Mouse (Mus musculus) embryonic facial prominence, embryonic 10.5 days (tissue): ENCODE data around the gene Ric8a. TPM values are rescaled to one million over a fixed set of nuclear protein-coding genes. Genes with fewer than 3 reads are reported as not detected.

Experiments
- DNase-seq: peaks from one replicate; pipeline ENCODE4 v3.0.0-alpha.2; 2017; ENCODE audit warnings: low spot score
- H3K27ac ChIP-seq: fragments of 300-500 bp; sonication (generic); replicated peaks from 2 replicates; pipeline ENCODE4 v1.5.1; 2016; ENCODE audit warnings: mild to moderate bottlenecking
- H3K27me3 ChIP-seq: fragments of 300-500 bp; sonication (generic); replicated peaks from 2 replicates; pipeline ENCODE4 v1.6.1; 2016; ENCODE audit warnings: low read depth, mild to moderate bottlenecking; ENCODE audit not compliant: poor library complexity, severe bottlenecking
- H3K36me3 ChIP-seq: fragments of 300-500 bp; sonication (generic); replicated peaks from 2 replicates; pipeline ENCODE4 v1.6.1; 2016; ENCODE audit warnings: mild to moderate bottlenecking, moderate library complexity
- H3K4me1 ChIP-seq: fragments of 300-500 bp; sonication (generic); 2 replicates; pipeline ENCODE4 v1.6.1; 2016
- H3K4me3 ChIP-seq: fragments of 300-500 bp; sonication (generic); 2 replicates; pipeline ENCODE4 v1.5.1; 2016; ENCODE audit warnings: mild to moderate bottlenecking, moderate library complexity
- H3K9me3 ChIP-seq: fragments of 300-500 bp; sonication (generic); 2 replicates; pipeline ENCODE4 v1.6.1; 2016; ENCODE audit warnings: mild to moderate bottlenecking
- WGBS: fragments of 180-500 bp; shearing (Covaris S2); methylation state at CpG from one replicate; pipeline ENCODE4 v1.1.7; 2016; 5-methylcytosine and 5-hydroxymethylcytosine counted together
- polyA plus RNA-seq: library from polyadenylated mRNA; unstranded; fragments of >200 nt; fragmentation: Nextera tagmentation; extraction: Ambion mirVana; gene quantifications from 2 replicates; pipeline ENCODE4 v1.2.1, GENCODE M21; 2016

Ric8a gene
- 57.7 and 59.1 TPM in 2 replicates for polyA plus RNA-seq

DNA sequence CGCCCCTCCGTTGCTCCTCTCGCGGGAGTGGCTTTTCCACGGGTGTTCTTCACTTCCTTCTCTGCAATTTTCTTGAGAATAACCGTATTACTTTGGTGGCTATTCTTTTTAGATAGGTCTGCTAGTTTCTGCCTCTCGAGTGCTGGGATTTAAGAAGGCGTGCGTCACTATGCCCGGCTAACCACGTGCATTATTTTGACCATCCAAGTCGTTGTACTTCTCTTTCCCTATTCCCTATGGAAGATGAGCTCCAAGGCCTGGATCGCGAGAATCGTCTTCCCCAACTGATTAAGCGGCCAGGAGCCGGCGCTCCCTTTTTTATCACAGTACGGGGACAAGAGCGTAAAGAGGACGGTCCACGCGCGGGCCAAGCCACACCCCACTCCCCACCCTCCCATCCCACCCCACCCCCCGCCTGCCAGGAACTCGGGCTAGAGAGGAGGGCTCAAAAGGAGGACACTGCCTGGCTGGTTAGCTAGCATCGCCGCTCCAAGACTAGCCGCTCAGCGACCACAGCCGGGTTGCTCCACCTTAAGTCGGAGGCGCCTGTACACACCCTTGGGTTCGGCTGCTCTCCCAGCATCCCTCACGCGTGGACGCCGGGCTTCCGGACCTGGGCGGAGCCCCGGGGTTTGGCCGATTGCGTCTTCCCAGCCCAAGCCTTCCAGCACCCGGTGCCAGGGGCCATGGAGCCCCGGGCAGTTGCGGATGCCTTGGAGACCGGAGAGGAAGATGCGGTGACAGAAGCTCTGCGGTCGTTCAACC lies at the start of gene Ric8a:
Gene Ric8a, plus strand, starts transcription at position 173 of the 765 bp plus-strand sequence.
- DNase-seq, result peak; percentile 86
- under 1% methylated on average over 50 of the region's 50 CpGs for WGBS
- peak within 1 kb of the TSS; percentile 90 for H3K4me3 ChIP-seq
- H3K27me3 ChIP-seq, result no peaks in the 10 kb centered on the region
- peak within 1 kb of the TSS; percentile 84 for H3K27ac ChIP-seq
- peaks cover 67% of the 10 kb centered on the region for H3K36me3 ChIP-seq
- H3K4me1 ChIP-seq, result peaks cover 40% of the 10 kb centered on the region
- no peaks in the 10 kb centered on the region for H3K9me3 ChIP-seq

DNA sequence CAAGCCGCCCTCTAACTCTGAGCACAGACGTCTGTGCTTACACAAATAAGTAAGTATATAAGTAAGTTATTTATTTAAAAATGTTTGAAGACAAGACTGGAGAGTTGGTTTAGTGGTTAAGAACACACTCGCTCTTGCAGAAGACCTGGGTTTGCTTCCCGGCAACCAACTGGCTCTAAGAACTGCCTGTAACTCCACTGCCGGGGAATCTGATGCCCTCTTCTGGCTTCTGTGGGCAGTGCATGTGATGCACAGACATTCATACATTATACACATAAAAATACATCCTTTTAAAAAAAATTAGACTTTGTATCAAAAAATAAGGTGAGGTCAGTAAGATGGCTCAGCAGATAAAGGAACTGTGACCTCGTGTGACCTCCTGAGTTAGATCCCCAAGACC lies 46.3 kb upstream of the Ric8a start:
- no peak for DNase-seq
- Histone ChIP-seq H3K36me3 (peaks cover 30% of the 10 kb centered on the region), H3K9me3 (no peaks in the 10 kb centered on the region), H3K4me1 (no peaks in the 10 kb centered on the region), H3K27me3 (no peaks in the 10 kb centered on the region), H3K4me3 (no peak overlapping the region), H3K27ac (no peak overlapping the region)
- WGBS, result 92% methylated on average over 6 of the region's 6 CpGs

DNA sequence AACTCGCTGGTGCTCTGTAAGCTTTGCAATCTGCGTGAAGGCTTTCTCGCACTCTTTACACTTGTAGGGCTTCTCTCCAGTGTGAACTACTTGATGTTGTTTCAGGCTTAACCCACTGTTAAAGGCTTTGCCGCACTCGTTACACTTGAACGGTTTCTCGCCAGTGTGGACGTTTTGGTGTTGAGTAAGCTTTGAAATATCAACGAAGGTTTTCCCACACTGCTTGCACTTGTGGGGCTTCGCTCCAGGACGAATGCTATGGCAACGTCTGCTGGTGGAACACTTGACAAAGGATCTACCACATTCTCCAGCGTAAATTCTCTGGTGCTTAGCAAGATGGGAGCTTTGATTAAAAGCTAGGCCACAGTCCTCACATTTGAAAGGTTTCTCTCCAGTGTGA lies 45.0 kb upstream of the Ric8a start:
- WGBS, result 93% methylated on average over 13 of the region's 13 CpGs
- no peaks in the 10 kb centered on the region for H3K9me3 ChIP-seq
- peaks cover 30% of the 10 kb centered on the region for H3K36me3 ChIP-seq
- H3K27ac ChIP-seq, result no peak overlapping the region
- DNase-seq, result no peak
- H3K27me3 ChIP-seq, result no peaks in the 10 kb centered on the region
- no peak overlapping the region for H3K4me3 ChIP-seq
- no peaks in the 10 kb centered on the region for H3K4me1 ChIP-seq

DNA sequence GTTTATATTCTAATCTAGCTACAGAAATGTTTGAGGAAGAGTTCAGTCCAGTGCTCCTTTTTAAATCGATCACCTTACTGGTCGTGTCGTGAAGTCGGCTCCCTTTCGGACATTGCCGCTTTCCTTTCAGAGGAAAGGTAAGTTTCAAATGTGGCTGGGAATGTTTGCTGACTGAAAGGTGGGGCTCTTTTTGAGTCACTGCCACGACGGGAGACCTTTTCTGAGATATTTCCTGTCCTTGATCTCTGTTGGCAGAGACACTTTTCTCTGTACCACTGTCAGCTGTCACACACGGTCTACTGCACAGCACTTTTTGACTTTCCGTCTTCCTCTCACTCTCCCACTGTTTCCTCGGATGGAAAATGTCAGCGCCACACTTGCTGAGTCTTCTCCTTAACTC lies 43.9 kb upstream of the Ric8a start:
- no peak overlapping the region for H3K27ac ChIP-seq
- no peaks in the 10 kb centered on the region for H3K27me3 ChIP-seq
- no peak for DNase-seq
- no peaks in the 10 kb centered on the region for H3K9me3 ChIP-seq
- no peak overlapping the region for H3K4me3 ChIP-seq
- H3K4me1 ChIP-seq, result no peaks in the 10 kb centered on the region
- H3K36me3 ChIP-seq, result peaks cover 30% of the 10 kb centered on the region
- 91% methylated on average over 12 of the region's 12 CpGs for WGBS

DNA sequence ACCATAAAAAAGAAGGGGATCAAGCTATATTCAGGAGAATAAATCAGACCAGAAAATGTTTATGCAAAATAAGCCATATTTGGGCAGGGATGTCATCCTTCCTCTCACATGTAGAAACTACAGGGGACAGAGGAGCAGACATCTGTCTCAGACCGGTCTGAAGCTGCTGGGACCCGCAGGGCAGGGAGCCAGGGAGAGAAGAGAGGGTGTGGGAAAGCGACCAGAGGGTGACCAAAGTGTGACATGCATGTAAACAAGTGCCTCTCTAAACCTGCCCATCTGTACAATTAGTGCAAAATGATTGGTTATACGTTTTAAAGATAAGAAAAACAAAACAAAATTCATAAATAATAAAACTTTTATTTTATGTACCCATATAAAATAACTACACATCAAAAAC lies 36.6 kb upstream of the Ric8a start:
- H3K4me3 ChIP-seq, result no peak overlapping the region
- DNase-seq, result no peak
- no peak overlapping the region for H3K27ac ChIP-seq
- H3K36me3 ChIP-seq, result no peaks in the 10 kb centered on the region
- H3K4me1 ChIP-seq, result peaks cover 7% of the 10 kb centered on the region; the same call in 1 of the 2 replicates
- peaks cover 4% of the 10 kb centered on the region for H3K27me3 ChIP-seq
- no peaks in the 10 kb centered on the region for H3K9me3 ChIP-seq
- 82% methylated on average over 4 of the region's 4 CpGs for WGBS

DNA sequence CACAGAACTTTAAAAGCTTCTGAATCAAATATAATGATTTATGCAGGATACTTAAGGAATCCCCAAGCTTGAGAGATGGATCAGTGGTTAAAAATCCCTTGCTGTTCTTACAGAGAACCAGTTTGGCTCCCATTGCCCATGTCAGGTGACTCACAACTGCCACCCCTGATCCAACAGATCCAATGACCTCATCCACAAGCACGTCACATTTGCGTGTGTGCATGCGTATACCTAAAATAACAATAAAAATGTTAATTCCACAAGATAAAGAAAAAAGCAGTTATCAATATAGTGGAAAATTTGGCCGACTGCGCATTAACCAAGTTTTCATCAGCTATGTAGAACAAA lies 35.5 kb upstream of the Ric8a start:
- no peak overlapping the region; the same call in 1 of the 2 replicates for H3K27ac ChIP-seq
- 46% methylated on average over 5 of the region's 5 CpGs for WGBS
- DNase-seq, result no peak
- H3K36me3 ChIP-seq, result no peaks in the 10 kb centered on the region
- no peaks in the 10 kb centered on the region for H3K9me3 ChIP-seq
- H3K4me1 ChIP-seq, result peaks cover 7% of the 10 kb centered on the region; the same call in 1 of the 2 replicates
- peaks cover 4% of the 10 kb centered on the region for H3K27me3 ChIP-seq
- H3K4me3 ChIP-seq, result peak overlapping the region; percentile 70

DNA sequence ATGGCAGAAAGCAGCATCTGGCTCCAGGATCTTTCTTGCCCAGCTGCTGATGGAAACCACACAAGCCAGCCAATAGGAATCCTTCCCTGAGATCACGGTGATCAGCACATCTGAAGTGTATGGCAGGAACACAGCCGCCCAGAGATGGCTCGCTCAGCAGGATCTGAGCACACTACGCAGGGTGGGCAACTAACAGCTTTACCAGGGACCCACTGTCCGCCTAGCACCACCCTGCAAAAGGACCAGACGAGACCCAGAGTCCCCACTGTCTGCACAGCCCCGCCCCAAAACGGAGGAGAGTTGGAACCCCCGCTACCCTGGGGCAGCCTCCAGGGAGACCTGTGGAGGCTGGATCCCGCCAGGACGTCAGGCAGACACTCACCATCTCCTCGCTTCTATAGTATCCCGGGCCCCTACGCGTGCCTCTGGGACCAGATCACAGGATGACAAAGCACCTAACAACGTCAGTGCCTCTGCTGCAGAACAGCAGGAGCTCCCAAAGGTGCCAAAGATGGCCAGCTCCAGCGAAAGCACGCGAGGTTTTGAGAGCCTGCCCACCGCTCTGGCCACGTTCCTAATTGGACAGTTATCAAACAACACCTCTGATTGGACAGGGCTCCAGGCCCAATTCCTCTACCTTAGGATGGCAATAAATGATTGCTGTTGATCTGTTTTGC lies 35.0 kb upstream of the Ric8a start, which contains the start of gene Zfp941:
Gene Zfp941, minus strand, starts transcription at position 526 of the 677 bp plus-strand sequence.
- no peaks in the 10 kb centered on the region for H3K9me3 ChIP-seq
- under 1% methylated on average over 21 of the region's 21 CpGs for WGBS
- peak; percentile 76 for DNase-seq
- H3K27ac ChIP-seq, result peak within 1 kb of the TSS; percentile 71
- H3K36me3 ChIP-seq, result no peaks in the 10 kb centered on the region
- peak within 1 kb of the TSS; percentile 70 for H3K4me3 ChIP-seq
- H3K27me3 ChIP-seq, result peaks cover 4% of the 10 kb centered on the region
- peaks cover 7% of the 10 kb centered on the region; the same call in 1 of the 2 replicates for H3K4me1 ChIP-seq

DNA sequence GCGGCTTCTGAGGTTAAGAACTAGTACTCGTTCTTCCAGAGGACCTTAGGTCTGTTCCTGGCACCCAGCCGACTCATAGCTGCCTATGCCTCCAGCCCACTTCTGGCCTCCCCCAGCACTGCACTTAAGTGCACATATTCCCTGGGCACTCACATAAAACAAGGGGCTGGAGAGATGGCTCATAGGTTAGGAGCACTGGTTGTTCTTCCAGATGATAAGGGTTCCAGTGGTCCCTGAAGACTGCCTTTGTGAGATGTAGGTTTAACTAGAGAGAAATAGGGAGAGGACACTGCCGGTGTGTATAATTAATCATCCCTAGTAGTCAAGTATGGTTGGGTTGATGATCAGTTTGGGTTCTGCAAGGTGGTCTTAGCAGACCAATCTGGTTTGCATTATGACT lies 34.0 kb upstream of the Ric8a start:
- Histone ChIP-seq H3K4me1 (peaks cover 7% of the 10 kb centered on the region; the same call in 1 of the 2 replicates), H3K4me3 (no peak overlapping the region), H3K9me3 (no peaks in the 10 kb centered on the region), H3K36me3 (no peaks in the 10 kb centered on the region), H3K27ac (no peak overlapping the region), H3K27me3 (peaks cover 4% of the 10 kb centered on the region)
- 92% methylated on average over 4 of the region's 4 CpGs for WGBS
- DNase-seq, result no peak

DNA sequence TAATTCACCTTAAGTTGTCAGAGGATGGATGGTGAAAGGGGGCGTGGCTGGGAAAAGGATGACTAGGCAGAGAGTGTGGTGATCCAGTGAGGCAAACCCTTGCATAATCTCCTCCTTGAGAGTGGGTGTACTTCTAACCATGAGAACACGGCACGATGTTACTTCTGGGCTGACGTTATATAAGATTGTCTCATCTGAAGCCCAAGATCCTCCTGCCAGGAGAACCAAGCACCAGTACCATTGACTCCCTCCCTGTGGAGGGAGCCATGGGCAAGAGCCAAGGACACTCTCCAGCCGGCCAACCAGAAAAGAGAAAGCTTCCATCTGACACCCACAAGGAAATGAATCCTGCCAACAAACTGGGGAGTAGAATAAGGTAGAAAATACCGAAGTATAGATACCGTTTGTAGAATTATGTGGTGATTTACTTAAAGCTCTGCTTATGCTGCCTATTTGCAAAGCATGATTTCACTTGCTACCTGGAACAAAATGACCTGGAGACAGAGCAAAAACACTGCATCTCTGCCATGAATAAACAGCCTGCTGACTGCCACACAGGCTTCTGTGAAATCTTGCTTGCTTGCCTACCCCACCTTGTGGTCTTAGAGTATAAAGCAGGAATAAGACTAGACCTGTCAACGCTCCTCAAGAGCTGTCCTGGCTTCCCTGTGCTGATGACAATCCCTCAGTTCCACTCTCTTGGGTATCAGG lies 28.4 kb upstream of the Ric8a start:
- Histone ChIP-seq H3K9me3 (no peaks in the 10 kb centered on the region), H3K27ac (no peak overlapping the region), H3K36me3 (no peaks in the 10 kb centered on the region), H3K4me1 (no peaks in the 10 kb centered on the region), H3K4me3 (no peak overlapping the region), H3K27me3 (no peaks in the 10 kb centered on the region)
- WGBS, result 44% methylated on average over 8 of the region's 8 CpGs
- DNase-seq, result no peak

DNA sequence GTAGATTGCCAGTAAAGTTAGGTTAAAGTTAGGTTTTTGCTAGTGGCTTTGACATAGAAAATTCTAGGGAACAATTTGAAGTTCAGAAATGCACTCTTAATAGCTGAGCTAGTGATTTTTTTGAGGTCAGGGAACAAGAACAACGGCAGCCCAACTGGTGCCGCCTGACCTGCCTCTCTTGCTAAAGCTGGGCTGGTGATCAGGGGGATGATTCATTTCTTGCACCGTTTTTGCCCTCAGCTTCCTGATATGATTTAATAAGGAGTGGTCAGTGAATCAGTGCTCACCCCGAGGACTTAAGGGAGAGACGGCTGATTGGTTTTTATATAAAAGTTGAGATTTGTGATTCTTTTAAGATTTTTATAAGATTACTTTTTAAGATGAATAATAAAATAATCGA lies 25.3 kb upstream of the Ric8a start:
- no peaks in the 10 kb centered on the region; the same call in 1 of the 2 replicates for H3K27me3 ChIP-seq
- H3K27ac ChIP-seq, result no peak overlapping the region
- no peak overlapping the region for H3K4me3 ChIP-seq
- DNase-seq, result no peak
- no peaks in the 10 kb centered on the region for H3K36me3 ChIP-seq
- WGBS, result 77% methylated on average over 6 of the region's 6 CpGs
- H3K9me3 ChIP-seq, result no peaks in the 10 kb centered on the region
- H3K4me1 ChIP-seq, result peaks cover 9% of the 10 kb centered on the region; the same call in 1 of the 2 replicates

DNA sequence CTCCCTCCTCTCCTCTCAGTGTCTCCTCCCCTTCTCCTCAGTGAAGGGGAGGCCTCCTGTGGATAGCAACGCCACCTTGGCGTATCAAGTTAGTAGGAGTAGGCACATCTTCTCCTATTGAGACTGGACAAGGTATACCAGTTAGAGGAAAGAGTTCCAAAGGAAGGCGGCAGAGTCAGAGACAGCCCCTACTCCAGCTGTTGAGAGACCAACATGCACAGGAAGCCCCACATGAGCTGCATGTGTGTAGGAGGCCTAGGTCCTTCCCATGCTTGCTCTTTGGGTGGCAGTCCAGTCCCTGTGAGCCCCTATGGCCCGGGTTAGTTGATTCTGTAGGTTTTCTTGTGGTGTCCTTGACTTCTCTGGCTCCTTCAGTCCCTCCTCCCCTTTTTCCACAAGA lies 23.4 kb upstream of the Ric8a start:
- Histone ChIP-seq H3K9me3 (no peaks in the 10 kb centered on the region), H3K4me3 (no peak overlapping the region), H3K27me3 (no peaks in the 10 kb centered on the region; the same call in 1 of the 2 replicates), H3K4me1 (peaks cover 9% of the 10 kb centered on the region; the same call in 1 of the 2 replicates), H3K36me3 (no peaks in the 10 kb centered on the region), H3K27ac (no peak overlapping the region)
- 89% methylated on average over 4 of the region's 4 CpGs for WGBS
- no peak for DNase-seq

DNA sequence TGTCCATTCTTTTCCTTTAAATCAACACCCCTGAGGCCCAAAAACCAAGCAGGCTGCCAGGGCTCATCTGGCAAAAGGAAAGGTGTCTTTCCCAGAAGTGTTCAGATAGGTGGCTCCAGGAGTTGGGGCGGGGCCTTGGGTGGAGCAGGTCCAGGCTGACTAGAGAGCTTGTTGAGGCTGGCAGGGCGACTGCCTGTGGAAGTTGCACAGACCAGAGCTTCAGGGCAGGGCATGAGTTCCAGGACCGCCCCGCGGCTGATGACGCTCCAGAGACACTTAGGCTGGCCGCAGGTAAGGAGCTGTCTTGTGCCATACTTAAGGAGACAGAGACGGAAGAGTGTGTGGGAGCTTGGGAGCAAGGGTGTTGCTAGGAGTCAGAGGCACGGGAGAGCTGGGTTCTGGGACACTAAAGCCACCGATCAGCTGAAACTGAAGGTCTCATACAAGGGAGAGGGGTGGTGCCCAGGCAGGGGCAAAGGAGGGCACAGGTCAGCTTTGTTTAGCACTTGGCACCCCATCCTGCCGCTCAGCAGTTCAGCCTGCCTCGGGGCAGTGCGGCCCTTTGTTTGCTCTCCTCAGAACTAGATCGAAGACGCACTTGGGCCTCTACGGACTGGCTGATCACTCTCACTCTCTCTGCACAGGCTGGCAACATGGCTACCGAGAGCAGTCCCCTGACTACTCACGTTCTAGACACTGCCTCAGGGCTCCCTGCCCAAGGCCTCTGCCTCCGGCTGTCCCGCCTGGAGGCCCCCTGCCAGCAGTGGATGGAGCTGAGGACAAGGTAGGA lies 21.6 kb upstream of the Ric8a start, which contains the start of gene Urah:
Gene Urah, plus strand, starts transcription at position 51 of the 790 bp plus-strand sequence.
- Histone ChIP-seq H3K27me3 (peaks cover 9% of the 10 kb centered on the region), H3K9me3 (no peaks in the 10 kb centered on the region), H3K36me3 (no peaks in the 10 kb centered on the region), H3K27ac (no peak within 1 kb of the TSS), H3K4me3 (no peak within 1 kb of the TSS), H3K4me1 (peaks cover 9% of the 10 kb centered on the region; the same call in 1 of the 2 replicates)
- DNase-seq, result no peak
- WGBS, result 37% methylated on average over 20 of the region's 20 CpGs
